Mouse (Mus musculus): ENCODE results near the gene Stap2. TPM values are rescaled to one million over a fixed set of nuclear protein-coding genes. Genes with fewer than 3 reads are reported as not detected.

The Stap2 gene
- polyA plus RNA-seq, 1 experiment, result 16.7 TPM

DNA sequence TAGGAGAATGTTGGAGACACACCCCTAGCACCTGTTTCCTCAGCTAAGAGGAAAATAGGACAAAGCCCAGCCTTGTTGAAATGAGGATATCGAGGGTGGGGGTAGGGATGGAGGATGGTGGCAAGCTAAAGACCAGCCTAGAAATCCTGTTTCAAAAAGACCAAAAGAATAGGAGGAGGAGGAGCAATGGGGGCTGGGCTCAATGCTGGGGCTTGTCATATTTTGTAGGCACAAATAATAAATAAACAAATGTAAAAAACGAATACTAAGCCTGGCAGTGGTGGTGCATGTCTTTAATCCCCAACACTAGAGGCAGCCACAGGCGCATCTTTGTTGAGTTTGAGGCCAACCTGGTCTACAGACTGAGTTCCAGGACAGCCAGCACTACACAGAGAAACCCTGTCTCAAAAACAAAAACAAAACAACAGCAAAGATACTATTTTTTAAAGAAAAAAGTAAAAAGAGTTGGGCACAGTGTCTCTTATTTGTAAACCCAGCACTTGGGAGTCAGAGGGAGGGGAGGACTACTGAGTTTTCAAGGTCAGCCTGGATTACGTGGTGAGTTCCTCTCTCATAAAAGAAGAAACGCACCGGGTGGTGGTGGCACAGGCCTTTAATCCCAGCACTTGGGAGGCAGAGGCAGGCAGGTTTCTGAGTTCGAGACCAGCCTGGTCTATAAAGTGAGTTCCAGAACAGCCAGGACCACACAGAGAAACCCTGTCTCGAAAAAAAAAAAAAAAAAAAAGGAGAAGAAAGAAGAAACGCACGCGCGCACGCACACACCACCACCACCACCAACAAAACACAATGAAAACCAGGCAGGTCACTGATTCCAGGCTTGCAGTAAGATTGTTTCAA lies 47.4 kb downstream of the Stap2 start:
- Histone ChIP-seq H3K36me3 (ENCODE audit: control insufficient read depth, insufficient read depth, low read length, poor library complexity, severe bottlenecking) (no peaks in the 10 kb centered on the region), H3K27ac (ENCODE audit: insufficient read depth, low read length) (peak overlapping the region; percentile 23; the same call in 1 of the 2 replicates), H3K9me3 (replicated peaks; ENCODE audit: control insufficient read depth, insufficient read depth, low read length, poor library complexity, severe bottlenecking) (no peaks in the 10 kb centered on the region), H3K9ac (ENCODE audit: low read depth, poor library complexity, severe bottlenecking) (peak overlapping the region; percentile 51), H3K27me3 (ENCODE audit: control insufficient read depth, insufficient read depth, low read length, poor library complexity, severe bottlenecking) (no peaks in the 10 kb centered on the region), H3K4me3 (ENCODE audit: low read depth, low read length) (peak overlapping the region; percentile 89), H3K4me1 (ENCODE audit: control insufficient read depth, insufficient read depth, low read length) (peaks cover 5% of the 10 kb centered on the region)
- TF ChIP-seq POLR2A (IDR thresholded peaks at IDR 0.05; ENCODE audit: insufficient read depth, low read length) (no peak), CTCF (IDR thresholded peaks at IDR 0.05; ENCODE audit: low read depth, low read length) (no peak), EP300 (IDR thresholded peaks at IDR 0.05; ENCODE audit: insufficient read depth, low read depth, low read length) (no peak)

DNA sequence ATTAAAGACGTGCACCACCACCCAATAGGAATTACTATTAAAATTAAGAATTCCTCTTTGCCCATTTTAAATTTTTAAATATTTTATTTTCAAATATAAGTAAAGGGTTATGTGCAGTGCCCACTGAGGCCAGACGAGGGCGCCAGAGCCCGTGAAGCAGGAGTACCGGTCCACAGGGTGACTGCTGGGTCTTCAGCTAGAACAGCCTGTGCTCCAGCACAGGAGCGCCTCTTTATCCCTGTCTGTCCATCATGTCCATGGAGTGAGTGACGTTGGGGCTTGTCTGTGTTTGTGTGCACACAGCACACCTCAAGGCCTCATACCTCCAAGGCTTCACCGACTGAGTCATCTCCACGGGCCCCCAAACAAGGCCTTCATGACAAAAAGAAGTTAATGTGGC lies 48.2 kb downstream of the Stap2 start:
- peaks cover 12% of the 10 kb centered on the region for H3K4me1 ChIP-seq (ENCODE audit: control insufficient read depth, insufficient read depth, low read length)
- no peak overlapping the region for H3K9ac ChIP-seq (ENCODE audit: low read depth, poor library complexity, severe bottlenecking)
- H3K27ac ChIP-seq (ENCODE audit: insufficient read depth, low read length), result no peak overlapping the region
- no peak for TF ChIP-seq EP300 (IDR thresholded peaks at IDR 0.05; ENCODE audit: insufficient read depth, low read depth, low read length)
- TF ChIP-seq CTCF (IDR thresholded peaks at IDR 0.05; ENCODE audit: low read depth, low read length), result peak; percentile 79
- H3K4me3 ChIP-seq (ENCODE audit: low read depth, low read length), result no peak overlapping the region
- H3K27me3 ChIP-seq (ENCODE audit: control insufficient read depth, insufficient read depth, low read length, poor library complexity, severe bottlenecking), result no peaks in the 10 kb centered on the region
- H3K36me3 ChIP-seq (ENCODE audit: control insufficient read depth, insufficient read depth, low read length, poor library complexity, severe bottlenecking), result no peaks in the 10 kb centered on the region
- no peaks in the 10 kb centered on the region for H3K9me3 ChIP-seq (replicated peaks; ENCODE audit: control insufficient read depth, insufficient read depth, low read length, poor library complexity, severe bottlenecking)

- no peaks in the 10 kb centered on the region for H3K36me3 ChIP-seq (ENCODE audit: control insufficient read depth, insufficient read depth, low read length, poor library complexity, severe bottlenecking)
- no peaks in the 10 kb centered on the region for H3K27me3 ChIP-seq (ENCODE audit: control insufficient read depth, insufficient read depth, low read length, poor library complexity, severe bottlenecking)
- H3K9me3 ChIP-seq (replicated peaks; ENCODE audit: control insufficient read depth, insufficient read depth, low read length, poor library complexity, severe bottlenecking), result no peaks in the 10 kb centered on the region
- peak overlapping the region; percentile 32 for H3K9ac ChIP-seq (ENCODE audit: low read depth, poor library complexity, severe bottlenecking)
- H3K4me1 ChIP-seq (ENCODE audit: control insufficient read depth, insufficient read depth, low read length), result peaks cover 14% of the 10 kb centered on the region
- TF ChIP-seq POLR2A (IDR thresholded peaks at IDR 0.05; ENCODE audit: insufficient read depth, low read length) (no peak), EP300 (IDR thresholded peaks at IDR 0.05; ENCODE audit: insufficient read depth, low read depth, low read length) (no peak), CTCF (IDR thresholded peaks at IDR 0.05; ENCODE audit: low read depth, low read length) (no peak)
- H3K27ac ChIP-seq (ENCODE audit: insufficient read depth, low read length), result peak overlapping the region; percentile 8; the same call in 1 of the 2 replicates
- peak overlapping the region; percentile 71 for H3K4me3 ChIP-seq (ENCODE audit: low read depth, low read length)
Observed at GRCm38 (mm10) chr17:55956591-55956990, 48.8 kb downstream of the Stap2 start.

DNA sequence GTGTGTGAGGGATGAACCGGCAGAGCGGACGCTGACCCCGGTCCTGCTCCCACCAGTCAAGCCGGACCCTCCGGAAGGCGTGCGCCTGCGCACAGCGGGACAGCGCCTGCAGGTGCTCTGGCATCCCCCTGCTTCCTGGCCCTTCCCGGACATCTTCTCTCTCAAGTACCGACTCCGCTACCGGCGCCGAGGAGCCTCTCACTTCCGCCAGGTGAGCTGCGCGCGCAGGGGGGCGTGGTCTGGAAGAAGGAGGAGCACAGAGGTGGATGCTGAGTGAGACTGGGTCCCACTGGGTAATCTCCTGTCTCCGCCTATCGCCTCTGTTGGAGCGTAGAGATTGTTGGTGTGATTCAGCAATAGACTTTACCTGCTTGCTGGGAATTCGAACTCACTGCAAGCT lies 49.3 kb downstream of the Stap2 start:
- H3K9me3 ChIP-seq (replicated peaks; ENCODE audit: control insufficient read depth, insufficient read depth, low read length, poor library complexity, severe bottlenecking), result no peaks in the 10 kb centered on the region
- H3K9ac ChIP-seq (ENCODE audit: low read depth, poor library complexity, severe bottlenecking), result peak overlapping the region; percentile 32
- peak overlapping the region; percentile 23; the same call in 1 of the 2 replicates for H3K27ac ChIP-seq (ENCODE audit: insufficient read depth, low read length)
- H3K36me3 ChIP-seq (ENCODE audit: control insufficient read depth, insufficient read depth, low read length, poor library complexity, severe bottlenecking), result no peaks in the 10 kb centered on the region
- TF ChIP-seq CTCF (IDR thresholded peaks at IDR 0.05; ENCODE audit: low read depth, low read length), result no peak
- no peak for TF ChIP-seq EP300 (IDR thresholded peaks at IDR 0.05; ENCODE audit: insufficient read depth, low read depth, low read length)
- TF ChIP-seq POLR2A (IDR thresholded peaks at IDR 0.05; ENCODE audit: insufficient read depth, low read length), result no peak
- peaks cover 14% of the 10 kb centered on the region for H3K4me1 ChIP-seq (ENCODE audit: control insufficient read depth, insufficient read depth, low read length)
- no peaks in the 10 kb centered on the region for H3K27me3 ChIP-seq (ENCODE audit: control insufficient read depth, insufficient read depth, low read length, poor library complexity, severe bottlenecking)
- H3K4me3 ChIP-seq (ENCODE audit: low read depth, low read length), result peak overlapping the region; percentile 71

- Histone ChIP-seq H3K27me3 (ENCODE audit: control insufficient read depth, insufficient read depth, low read length, poor library complexity, severe bottlenecking) (no peaks in the 10 kb centered on the region), H3K9me3 (replicated peaks; ENCODE audit: control insufficient read depth, insufficient read depth, low read length, poor library complexity, severe bottlenecking) (no peaks in the 10 kb centered on the region), H3K4me1 (ENCODE audit: control insufficient read depth, insufficient read depth, low read length) (peaks cover 14% of the 10 kb centered on the region), H3K4me3 (ENCODE audit: low read depth, low read length) (peak overlapping the region; percentile 8), H3K27ac (ENCODE audit: insufficient read depth, low read length) (no peak overlapping the region), H3K9ac (ENCODE audit: low read depth, poor library complexity, severe bottlenecking) (no peak overlapping the region), H3K36me3 (ENCODE audit: control insufficient read depth, insufficient read depth, low read length, poor library complexity, severe bottlenecking) (no peaks in the 10 kb centered on the region)
- TF ChIP-seq POLR2A (IDR thresholded peaks at IDR 0.05; ENCODE audit: insufficient read depth, low read length) (no peak), EP300 (IDR thresholded peaks at IDR 0.05; ENCODE audit: insufficient read depth, low read depth, low read length) (no peak), CTCF (IDR thresholded peaks at IDR 0.05; ENCODE audit: low read depth, low read length) (no peak)
Observed at GRCm38 (mm10) chr17:55954229-55954628, 51.2 kb downstream of the Stap2 start.

GRCm38 (mm10) chr17:55953751-55954150 lies 51.6 kb downstream of the Stap2 start:
- H3K27ac ChIP-seq (ENCODE audit: insufficient read depth, low read length), result no peak overlapping the region
- H3K27me3 ChIP-seq (ENCODE audit: control insufficient read depth, insufficient read depth, low read length, poor library complexity, severe bottlenecking), result no peaks in the 10 kb centered on the region
- peaks cover 14% of the 10 kb centered on the region for H3K4me1 ChIP-seq (ENCODE audit: control insufficient read depth, insufficient read depth, low read length)
- no peak overlapping the region for H3K4me3 ChIP-seq (ENCODE audit: low read depth, low read length)
- no peaks in the 10 kb centered on the region for H3K9me3 ChIP-seq (replicated peaks; ENCODE audit: control insufficient read depth, insufficient read depth, low read length, poor library complexity, severe bottlenecking)
- H3K36me3 ChIP-seq (ENCODE audit: control insufficient read depth, insufficient read depth, low read length, poor library complexity, severe bottlenecking), result no peaks in the 10 kb centered on the region
- no peak overlapping the region for H3K9ac ChIP-seq (ENCODE audit: low read depth, poor library complexity, severe bottlenecking)
- TF ChIP-seq CTCF (IDR thresholded peaks at IDR 0.05; ENCODE audit: low read depth, low read length), result no peak
- TF ChIP-seq EP300 (IDR thresholded peaks at IDR 0.05; ENCODE audit: insufficient read depth, low read depth, low read length), result no peak
- no peak for TF ChIP-seq POLR2A (IDR thresholded peaks at IDR 0.05; ENCODE audit: insufficient read depth, low read length)

All from ES-Bruce4 (cell line).